Mouse (Mus musculus): ENCODE data around the gene Rbfox1. TPM values are rescaled to one million over a fixed set of nuclear protein-coding genes. Genes with fewer than 3 reads are reported as not detected.

The Rbfox1 gene
- total RNA-seq, 1 experiment from 2014 or later, result not detected

DNA sequence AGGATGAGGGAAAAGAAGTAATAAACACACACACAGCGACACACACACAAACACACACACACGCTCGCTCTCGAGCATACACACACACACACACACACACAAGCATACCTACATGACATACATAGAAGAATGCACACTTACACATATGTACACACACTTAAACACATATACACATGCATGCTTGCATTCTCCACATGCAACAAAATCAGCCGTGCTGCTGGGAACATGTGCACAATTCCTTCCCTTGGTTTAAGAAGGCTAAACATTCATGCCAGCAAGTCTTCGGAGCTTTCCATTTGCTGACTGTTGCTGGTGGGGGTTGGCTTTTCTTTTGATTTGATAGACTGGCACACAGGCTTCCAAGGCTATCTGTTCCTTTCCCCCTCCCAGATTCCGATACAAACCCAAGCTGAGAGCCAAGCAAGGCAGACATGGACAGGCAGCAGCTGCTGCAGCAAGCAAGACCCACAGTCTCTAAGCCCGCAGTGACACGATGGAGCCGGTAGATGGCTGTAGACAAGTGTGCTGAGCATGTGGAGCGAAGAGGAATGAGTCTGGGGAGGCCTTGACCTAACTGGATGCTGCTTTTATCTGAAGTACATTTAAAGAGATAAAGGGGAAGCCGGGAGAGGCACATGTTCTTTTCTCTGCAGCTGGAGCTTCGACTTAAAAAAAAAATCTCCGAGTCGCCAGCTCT is 954.3 kb downstream of the Rbfox1 start:
- no peak for ATAC-seq (ENCODE audit: extremely low read depth, insufficient number of reproducible peaks, low FRiP score, poor library complexity, severe bottlenecking)

DNA sequence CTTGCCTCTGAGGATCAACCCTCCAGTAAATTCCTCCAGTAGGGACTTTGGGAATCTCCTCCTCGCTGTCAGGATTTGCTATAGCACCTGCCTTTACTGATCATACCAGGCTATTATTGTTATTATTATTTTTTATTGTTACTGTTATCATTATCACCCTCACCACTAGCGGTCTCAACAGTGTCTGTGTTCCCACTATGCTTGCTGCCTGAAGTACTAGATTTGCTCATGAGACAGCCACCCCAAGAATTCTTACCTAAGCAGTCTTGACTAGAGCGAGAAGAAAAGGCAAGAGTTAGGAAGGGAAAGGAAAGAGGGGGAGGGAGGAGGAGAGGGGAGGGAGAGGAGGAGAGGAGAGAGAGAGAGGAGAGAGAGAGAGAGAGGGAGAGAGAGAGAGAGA is 954.9 kb downstream of the Rbfox1 start:
- ATAC-seq (ENCODE audit: extremely low read depth, insufficient number of reproducible peaks, low FRiP score, poor library complexity, severe bottlenecking), result no peak

DNA sequence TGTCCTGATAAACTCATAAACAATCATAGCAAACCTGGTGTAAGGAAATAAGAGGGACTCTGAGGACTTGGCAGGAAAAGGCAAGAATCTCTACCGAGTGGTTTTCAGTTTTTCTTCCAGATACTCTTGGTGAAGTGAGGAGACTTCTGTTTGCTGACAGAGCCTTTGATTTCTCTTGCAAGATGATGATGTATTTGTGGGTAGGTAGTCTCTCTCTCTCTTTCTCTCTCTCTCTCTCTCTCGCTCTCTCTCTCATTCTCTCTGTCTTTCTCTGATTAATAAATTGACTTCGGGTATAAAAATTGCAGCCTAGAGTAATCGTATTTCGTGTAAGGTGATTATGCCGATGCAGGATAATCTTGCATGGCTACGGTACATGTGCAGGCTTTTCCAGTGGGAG is 955.3 kb downstream of the Rbfox1 start:
- ATAC-seq (ENCODE audit: extremely low read depth, insufficient number of reproducible peaks, low FRiP score, poor library complexity, severe bottlenecking), result no peak

DNA sequence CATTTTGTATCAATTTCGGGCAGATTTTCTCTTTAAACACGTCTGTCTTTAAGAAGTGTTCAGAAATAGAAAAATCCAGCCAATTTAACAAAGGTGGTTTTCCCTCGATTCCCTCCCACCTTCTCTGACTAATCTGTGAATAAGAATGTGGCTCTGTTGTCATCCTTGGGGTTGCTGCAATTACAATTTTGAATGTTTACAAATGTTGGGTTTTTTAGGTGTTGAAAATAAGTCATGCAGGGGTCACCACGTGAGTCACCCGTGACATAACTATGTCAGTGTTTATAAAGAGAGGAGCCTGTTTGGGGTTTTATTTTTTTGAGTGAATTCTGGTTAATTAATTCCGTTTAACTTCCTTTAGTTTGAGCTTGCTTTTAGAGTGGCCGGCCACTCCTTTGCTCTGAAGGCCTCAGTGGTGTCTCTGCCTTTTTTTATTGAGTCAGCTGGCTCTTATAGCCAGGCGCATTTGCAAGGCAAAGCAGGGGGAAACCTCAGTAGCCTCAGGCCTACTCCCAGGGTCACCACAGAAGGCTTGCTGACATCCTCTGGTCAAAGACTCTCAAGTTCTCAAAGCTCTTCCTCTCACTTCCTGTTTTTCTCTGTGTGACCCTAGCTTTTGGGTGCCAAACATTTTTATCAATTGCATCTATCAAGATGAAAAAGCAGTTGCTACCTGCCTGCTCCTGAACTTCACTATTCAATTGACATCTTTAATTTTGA is 957.1 kb downstream of the Rbfox1 start:
- no peak for ATAC-seq (ENCODE audit: extremely low read depth, insufficient number of reproducible peaks, low FRiP score, poor library complexity, severe bottlenecking)

DNA sequence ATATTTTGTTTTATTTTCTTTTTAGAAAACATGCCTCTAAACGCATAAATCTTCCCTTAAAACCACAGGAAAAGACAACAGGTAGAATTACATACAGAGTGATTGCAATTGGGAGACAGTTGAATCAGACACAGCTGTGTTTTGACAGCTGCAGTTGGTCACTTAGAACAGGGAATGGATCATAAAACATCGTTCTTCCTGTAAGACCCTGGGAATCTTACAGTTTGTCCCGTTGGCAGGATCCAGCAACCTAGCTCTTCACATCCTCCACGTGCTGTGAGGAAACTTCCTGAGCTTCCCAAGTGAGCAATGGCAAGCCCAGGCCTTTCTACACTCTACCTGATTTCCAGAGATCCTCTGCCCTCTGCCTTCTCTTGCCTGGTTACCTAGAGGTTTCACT is 959.5 kb downstream of the Rbfox1 start:
- no peak for ATAC-seq (ENCODE audit: extremely low read depth, insufficient number of reproducible peaks, low FRiP score, poor library complexity, severe bottlenecking)

DNA sequence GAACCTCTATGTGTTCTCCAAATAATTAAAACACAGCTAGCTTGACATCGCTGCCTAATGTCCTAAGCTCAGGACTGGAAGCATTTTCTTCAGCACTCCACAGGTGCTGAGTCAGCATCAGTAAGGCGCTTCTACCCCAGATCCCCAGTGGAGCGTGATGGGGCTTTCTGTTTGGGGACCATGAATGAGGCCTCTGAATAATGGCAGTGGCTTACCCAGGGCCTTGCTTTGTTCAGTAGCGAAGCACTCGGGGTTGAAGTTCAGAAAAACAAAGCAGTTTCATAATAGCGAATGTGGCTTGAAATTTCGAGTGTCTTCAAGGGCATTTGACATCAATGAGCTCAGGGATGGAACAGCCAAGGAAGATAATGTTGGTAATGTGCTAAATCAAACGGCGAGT is 966.2 kb downstream of the Rbfox1 start:
- ATAC-seq (ENCODE audit: extremely low read depth, insufficient number of reproducible peaks, low FRiP score, poor library complexity, severe bottlenecking), result no peak

DNA sequence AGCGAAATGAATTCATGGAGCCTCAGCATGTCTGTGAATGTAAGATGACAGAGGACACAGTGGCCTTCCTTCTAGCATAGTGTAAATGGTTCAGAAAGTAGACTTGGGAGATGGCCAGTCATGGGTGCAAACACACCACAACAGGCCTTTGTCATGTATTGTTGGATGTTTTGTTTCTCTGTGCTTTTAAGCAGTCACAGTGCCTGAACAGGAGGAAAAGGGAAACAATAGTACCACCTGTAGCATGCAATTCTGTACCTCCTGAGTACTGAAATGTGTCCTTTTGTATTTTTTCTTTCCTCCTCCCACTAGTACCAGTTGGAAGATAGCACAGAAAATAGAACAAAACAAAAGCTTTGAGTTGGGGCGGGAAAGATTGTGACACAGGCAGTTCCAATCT is 968.6 kb downstream of the Rbfox1 start:
- ATAC-seq (ENCODE audit: extremely low read depth, insufficient number of reproducible peaks, low FRiP score, poor library complexity, severe bottlenecking), result no peak

DNA sequence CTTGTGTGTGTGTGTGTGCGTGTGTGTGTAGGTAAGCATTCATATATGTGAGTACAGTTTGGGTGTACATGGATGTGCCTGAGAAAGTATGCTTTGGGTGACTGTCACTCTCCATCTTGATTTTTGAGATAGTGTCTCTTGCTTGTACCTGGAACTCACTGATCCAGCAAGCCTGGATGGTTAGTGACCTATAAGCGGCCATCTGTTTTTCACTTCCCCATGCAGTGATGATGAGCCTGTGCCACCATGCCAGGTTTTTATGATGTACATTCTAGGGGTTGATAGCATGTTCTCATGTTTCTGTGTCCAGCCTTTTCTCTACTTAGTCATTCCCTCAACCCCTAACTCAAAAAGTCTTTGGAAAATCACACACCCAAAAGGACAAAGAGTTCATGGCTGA is 976.5 kb downstream of the Rbfox1 start:
- no peak for ATAC-seq (ENCODE audit: extremely low read depth, insufficient number of reproducible peaks, low FRiP score, poor library complexity, severe bottlenecking)

DNA sequence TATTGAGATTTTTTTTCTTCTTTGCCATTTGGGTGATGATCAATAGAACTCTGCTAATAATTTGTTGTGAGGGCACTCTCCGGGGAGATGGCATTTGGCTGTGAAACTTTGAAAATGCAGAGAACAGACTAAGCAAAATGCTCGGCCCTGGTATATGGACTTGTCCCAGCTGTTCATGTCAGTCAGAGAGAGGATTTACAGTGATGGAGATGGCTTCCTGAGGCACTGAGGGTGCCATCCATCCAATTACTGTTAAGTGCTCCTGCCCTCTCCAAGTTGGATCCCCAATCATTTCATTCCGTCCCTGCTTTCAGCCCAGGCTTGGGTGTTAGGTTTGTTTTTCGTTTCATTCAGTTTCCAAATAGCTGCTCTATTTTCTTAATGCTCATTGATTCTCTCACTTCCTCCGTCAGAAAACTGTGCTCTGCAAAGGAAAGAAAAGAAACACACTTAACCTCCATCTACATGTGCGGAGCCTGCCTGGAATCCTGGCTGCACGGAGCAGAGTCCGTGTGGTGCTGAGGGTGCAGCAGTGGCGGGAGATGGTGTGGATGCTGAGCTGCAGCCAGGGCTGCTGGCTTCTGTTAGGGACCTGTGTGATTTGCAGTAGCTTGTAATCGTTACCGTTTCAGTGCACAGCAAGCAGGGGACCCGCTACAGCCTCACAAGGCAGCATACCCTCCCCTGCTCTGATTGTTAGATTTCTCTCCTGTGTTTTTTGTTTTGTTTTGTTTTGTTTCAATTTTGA is 997.7 kb downstream of the Rbfox1 start:
- no peak for ATAC-seq (ENCODE audit: extremely low read depth, insufficient number of reproducible peaks, low FRiP score, poor library complexity, severe bottlenecking)

DNA sequence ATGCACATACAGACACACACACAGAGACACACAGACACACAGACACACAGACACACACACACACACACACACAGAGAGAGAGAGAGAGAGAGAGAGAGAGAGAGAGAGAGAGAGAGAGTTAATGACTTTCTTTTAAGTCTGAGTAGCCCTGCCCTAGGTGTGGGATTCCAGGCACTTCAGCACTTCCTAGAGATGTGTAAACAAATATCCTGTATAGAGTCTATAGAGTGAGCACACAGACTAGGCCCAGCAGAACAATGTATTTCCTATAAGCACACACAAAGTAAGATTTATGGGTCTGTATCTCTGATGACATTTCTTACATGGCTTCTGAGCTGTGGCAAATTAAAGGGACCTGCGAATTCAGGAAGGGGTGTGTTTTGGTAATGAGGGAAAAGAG is 998.6 kb downstream of the Rbfox1 start:
- no peak for ATAC-seq (ENCODE audit: extremely low read depth, insufficient number of reproducible peaks, low FRiP score, poor library complexity, severe bottlenecking)

DNA sequence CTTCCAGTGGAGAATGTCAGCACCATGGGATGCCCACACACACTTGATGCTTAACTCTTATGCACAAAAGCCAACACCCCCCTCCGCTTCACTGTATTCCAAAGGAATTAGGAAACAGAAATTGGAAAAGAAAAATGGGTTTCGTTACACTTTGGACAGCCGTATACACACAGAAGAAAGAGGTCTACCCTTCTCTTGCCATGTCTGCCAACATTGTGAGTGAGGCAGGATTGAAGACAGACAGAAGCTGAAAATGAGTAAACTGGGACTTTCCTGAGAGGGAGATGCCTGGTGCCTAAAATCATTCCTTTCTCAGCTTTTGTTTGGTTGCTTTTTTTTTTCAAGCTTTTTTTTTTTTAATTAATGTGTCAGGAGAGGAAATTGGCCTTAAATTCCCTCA is 1000.5 kb downstream of the Rbfox1 start:
- ATAC-seq (ENCODE audit: extremely low read depth, insufficient number of reproducible peaks, low FRiP score, poor library complexity, severe bottlenecking), result no peak

DNA sequence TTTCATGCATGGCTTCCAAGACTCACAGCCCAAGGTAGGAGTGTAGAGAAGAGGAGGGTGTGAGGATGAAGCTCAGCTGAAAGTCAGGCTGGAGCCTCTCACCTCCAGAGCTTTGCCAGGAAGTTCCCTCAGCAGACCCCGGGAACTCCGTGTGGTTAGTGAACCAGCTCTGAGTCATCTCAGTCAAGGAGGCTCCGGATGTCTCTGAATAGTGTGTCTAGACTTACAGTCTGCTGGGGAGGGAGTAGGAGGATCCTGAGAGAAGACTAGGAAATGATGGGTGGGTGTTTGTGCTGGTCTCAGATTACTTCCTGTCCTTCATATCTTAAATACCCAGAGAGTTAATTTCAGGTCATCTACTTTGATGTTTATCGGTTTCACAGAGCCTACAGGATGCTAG is 1004.1 kb downstream of the Rbfox1 start:
- no peak for ATAC-seq (ENCODE audit: extremely low read depth, insufficient number of reproducible peaks, low FRiP score, poor library complexity, severe bottlenecking)

DNA sequence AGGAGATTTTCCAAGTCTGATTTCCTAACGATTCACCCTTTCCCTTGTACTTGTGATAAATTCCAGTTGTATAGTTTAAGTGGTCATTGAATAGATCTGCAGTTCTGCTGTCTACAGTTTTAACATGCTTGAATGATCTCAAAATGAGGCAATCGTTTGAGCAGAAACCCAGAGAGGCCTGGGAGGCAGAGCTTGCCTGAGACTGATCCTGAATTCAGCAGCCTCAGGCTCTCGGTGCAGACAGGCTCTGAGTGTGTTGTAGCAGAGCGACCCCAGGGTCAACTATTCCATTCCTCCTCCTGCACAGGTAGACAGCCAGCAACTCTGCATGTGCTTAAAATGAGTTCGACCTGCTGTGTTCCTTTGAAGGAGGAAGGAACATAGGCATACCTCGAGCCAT is 1012.6 kb downstream of the Rbfox1 start:
- no peak for ATAC-seq (ENCODE audit: extremely low read depth, insufficient number of reproducible peaks, low FRiP score, poor library complexity, severe bottlenecking)

DNA sequence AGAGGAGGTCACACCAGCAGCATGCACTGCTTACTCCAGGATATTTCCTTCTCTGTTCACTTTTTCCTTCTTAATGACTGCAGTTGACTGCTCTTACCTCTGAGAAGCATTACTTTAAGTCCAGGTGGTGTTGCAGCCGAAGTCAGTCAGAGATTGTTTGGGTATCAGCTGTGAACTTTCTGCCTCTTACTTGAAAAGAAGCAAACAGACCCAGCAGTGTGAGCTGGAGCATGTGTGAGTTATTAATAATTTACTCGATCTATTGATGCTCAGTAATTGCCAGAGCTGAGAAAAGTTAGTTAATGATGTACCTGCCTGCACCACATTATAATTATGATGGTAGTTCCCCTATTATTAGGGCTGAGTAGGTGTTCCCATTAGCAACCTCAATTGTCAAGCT is 1014.9 kb downstream of the Rbfox1 start:
- no peak for ATAC-seq (ENCODE audit: extremely low read depth, insufficient number of reproducible peaks, low FRiP score, poor library complexity, severe bottlenecking)

DNA sequence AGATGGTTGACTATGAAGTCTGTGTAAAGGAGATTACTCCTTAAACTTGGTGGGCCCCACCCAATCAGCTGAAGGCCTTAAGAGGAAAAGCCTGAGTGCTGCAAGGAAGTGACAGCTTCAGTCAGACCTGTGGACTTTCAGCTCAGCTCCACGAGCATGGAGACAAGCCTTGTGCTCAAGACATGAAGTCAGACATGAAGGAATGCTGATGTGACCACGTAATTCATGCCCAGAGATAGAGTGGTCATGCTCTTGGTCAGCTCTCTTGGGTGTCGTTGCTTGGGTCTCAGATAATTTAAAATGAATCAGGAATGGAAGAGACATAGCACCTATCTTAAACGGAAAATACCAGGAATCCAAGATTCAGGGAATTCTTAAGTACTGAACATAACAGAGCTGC is 1019.8 kb downstream of the Rbfox1 start:
- no peak for ATAC-seq (ENCODE audit: extremely low read depth, insufficient number of reproducible peaks, low FRiP score, poor library complexity, severe bottlenecking)

DNA sequence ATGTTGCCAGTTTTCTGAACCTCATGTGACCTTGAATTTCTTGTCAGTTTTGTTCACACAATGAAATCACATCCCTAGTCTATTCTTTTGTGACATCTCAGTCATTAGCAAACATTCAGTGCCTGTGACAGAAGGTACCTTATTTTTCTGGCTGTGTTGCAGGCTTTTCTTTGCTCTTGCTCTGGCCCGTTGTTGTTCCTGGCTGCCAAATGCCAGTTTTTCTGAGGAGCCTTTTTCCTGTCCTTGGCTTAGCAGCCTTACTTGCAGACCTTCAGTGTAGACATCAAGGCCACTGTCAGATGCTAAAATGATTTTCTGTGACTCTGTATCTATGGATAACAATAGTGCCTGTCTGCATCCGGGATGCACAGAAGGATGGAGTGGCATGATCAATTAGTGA is 1020.8 kb downstream of the Rbfox1 start:
- ATAC-seq (ENCODE audit: extremely low read depth, insufficient number of reproducible peaks, low FRiP score, poor library complexity, severe bottlenecking), result no peak

DNA sequence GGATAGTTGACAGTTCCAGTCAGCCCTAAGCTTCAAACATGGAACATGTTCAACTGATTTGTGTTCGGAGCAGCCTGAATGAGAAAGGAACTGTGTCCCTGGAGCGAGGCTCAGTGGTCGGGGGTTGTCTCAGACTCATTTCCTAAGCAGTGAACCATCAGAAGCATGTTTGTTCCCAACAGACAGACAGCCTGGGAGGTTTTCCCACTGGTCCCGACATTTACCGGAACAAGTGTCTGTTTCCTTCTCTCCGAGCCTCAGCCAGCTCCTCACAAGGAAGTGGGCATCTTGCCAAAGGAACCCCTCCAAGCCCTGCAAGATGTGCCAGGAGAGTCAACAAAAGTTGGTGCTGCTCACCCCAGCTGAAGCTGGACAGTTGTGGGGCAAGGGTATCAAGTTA is 1022.4 kb downstream of the Rbfox1 start:
- no peak for ATAC-seq (ENCODE audit: extremely low read depth, insufficient number of reproducible peaks, low FRiP score, poor library complexity, severe bottlenecking)

DNA sequence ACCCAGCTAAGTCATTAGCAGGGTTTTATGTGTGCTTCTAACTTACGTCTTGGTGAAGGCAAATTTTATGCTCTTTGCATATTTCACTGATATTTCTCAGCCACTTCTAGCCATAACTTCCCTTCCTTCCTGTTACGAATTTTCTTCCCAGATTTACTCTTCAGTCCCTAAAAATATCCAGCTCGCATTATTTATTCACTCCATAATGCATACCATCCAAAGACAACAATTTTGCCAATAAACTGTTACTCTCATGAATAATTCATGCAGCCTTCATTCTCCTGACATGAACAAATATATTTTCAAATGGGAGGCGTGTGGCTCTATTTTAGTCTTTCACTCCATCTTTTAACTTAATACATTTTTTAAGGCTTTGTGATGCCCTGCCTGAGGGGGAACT is 1029.4 kb downstream of the Rbfox1 start:
- ATAC-seq (ENCODE audit: extremely low read depth, insufficient number of reproducible peaks, low FRiP score, poor library complexity, severe bottlenecking), result no peak

DNA sequence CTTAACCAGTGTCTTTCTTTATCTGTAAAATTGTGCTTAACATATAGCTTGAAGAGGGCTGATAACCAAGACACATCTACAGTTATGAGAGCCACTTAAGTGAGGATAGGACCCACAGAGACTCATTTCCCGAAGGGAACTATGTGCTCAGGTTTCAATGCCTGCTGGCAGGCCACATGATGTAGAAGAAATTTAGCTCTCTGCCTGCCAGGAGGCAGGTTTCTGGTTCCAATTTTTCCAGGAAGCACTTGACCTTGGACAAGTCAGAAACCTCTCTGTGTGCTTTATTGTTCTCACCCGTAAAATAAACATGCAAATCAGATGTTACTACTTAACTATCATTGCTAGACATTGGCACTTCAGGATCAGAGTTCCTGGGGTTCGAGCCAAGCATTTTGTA is 1033.5 kb downstream of the Rbfox1 start:
- no peak for ATAC-seq (ENCODE audit: extremely low read depth, insufficient number of reproducible peaks, low FRiP score, poor library complexity, severe bottlenecking)

DNA sequence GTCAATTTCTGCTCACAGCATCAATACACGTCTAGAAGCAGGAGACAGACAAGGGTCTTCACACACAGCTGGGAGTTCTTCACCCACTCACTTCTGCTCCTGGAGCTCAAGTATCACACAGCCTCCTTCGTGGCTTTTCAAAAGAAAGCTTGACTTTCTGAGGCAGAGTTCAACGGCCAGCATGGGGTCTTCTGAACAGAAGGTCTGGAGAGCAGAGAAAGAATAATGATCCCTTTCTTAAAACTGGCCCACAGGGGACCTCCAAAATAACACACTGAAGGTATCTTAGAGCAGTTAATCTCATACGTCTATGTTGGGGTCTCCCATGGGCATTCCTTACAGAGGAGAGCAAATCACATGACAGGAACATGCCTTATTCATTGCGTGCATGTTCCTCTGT is 1034.5 kb downstream of the Rbfox1 start:
- no peak for ATAC-seq (ENCODE audit: extremely low read depth, insufficient number of reproducible peaks, low FRiP score, poor library complexity, severe bottlenecking)
